Mouse (Mus musculus): ENCODE measurements at regions not wholly inside any gene's neighbourhood (a gene's known extent, or its start where the extent isn't known, plus 50 kb on each side); places are given as distances from the start of the nearest gene placed in this dataset.

GRCm38 (mm10) chr9:67118429-67118828, 69.2 kb upstream of the Tpm1 start:
- TF ChIP-seq CTCF (IDR thresholded peaks at IDR 0.05; ENCODE audit: low read depth, low read length) (no peak), POLR2A (IDR thresholded peaks at IDR 0.05; ENCODE audit: insufficient read depth, low read length) (no peak), EP300 (IDR thresholded peaks at IDR 0.05; ENCODE audit: insufficient read depth, low read depth, low read length) (no peak)
